Mouse (Mus musculus) neural tube, embryonic 11.5 days (tissue): ENCODE results near the gene Alox5ap. TPM values are rescaled to one million over a fixed set of nuclear protein-coding genes. Genes with fewer than 3 reads are reported as not detected.

ENCODE experiments used
- ATAC-seq: fragments of 200-750 bp; cut with Nextera tagmentation; 2 replicates; pipeline ENCODE4 v1.8.0; 2017; ENCODE audit warnings: moderate number of reproducible peaks, mild to moderate bottlenecking, moderate TSS enrichment, moderate library complexity; ENCODE audit not compliant: insufficient read depth, low FRiP score, low TSS enrichment
- DNase-seq: peaks from one replicate; pipeline ENCODE4 v3.0.0-alpha.2; 2015; ENCODE audit warnings: low spot score
- H3K27ac ChIP-seq: fragments of 300-500 bp; sonication (generic); 2 replicates; pipeline ENCODE4 v1.5.1; 2014; ENCODE audit warnings: low read depth, mild to moderate bottlenecking, low read length
- H3K27me3 ChIP-seq: fragments of 300-500 bp; sonication (generic); 2 replicates; pipeline ENCODE4 v1.6.1; 2014; ENCODE audit warnings: mild to moderate bottlenecking, low read length, mixed read lengths; ENCODE audit not compliant: control insufficient read depth, insufficient read depth
- H3K36me3 ChIP-seq: fragments of 300-500 bp; sonication (generic); 2 replicates; pipeline ENCODE4 v1.6.1; 2014; ENCODE audit warnings: mild to moderate bottlenecking, low read length, moderate library complexity, mixed read lengths; ENCODE audit not compliant: control insufficient read depth, insufficient read depth
- H3K4me1 ChIP-seq: fragments of 300-500 bp; sonication (generic); 2 replicates; pipeline ENCODE4 v1.6.1; 2014; ENCODE audit warnings: low read length, mixed read lengths; ENCODE audit not compliant: control insufficient read depth, insufficient read depth
- H3K4me2 ChIP-seq: fragments of 300-500 bp; sonication (generic); 2 replicates; pipeline ENCODE4 v1.6.1; 2014; ENCODE audit warnings: low read depth, mild to moderate bottlenecking, moderate library complexity
- H3K4me3 ChIP-seq: fragments of 300-500 bp; sonication (generic); 2 replicates; pipeline ENCODE4 v1.5.1; 2014; ENCODE audit warnings: low read depth, low read length
- H3K9ac ChIP-seq: fragments of 300-500 bp; sonication (generic); 2 replicates; pipeline ENCODE4 v1.6.1; 2014; ENCODE audit warnings: mild to moderate bottlenecking, low read length
- H3K9me3 ChIP-seq: fragments of 300-500 bp; sonication (generic); 2 replicates; pipeline ENCODE4 v1.6.1; 2016; ENCODE audit warnings: low read length; ENCODE audit not compliant: control insufficient read depth
- WGBS: fragments of 180-500 bp; shearing (Covaris S2); extraction: QIAGEN DNeasy Blood & Tissue Kit; methylation state at CpG from one replicate; pipeline ENCODE4 v1.1.7; 2014; 5-methylcytosine and 5-hydroxymethylcytosine counted together
- polyA plus RNA-seq: library from polyadenylated mRNA; unstranded; fragments of >200 nt; fragmentation: Nextera tagmentation; extraction: Ambion mirVana; gene quantifications from 2 replicates; pipeline ENCODE4 v1.2.1, GENCODE M21; 2014

The Alox5ap gene
- polyA plus RNA-seq, 1 experiment from 2014 or later: 6.0 TPM

DNA sequence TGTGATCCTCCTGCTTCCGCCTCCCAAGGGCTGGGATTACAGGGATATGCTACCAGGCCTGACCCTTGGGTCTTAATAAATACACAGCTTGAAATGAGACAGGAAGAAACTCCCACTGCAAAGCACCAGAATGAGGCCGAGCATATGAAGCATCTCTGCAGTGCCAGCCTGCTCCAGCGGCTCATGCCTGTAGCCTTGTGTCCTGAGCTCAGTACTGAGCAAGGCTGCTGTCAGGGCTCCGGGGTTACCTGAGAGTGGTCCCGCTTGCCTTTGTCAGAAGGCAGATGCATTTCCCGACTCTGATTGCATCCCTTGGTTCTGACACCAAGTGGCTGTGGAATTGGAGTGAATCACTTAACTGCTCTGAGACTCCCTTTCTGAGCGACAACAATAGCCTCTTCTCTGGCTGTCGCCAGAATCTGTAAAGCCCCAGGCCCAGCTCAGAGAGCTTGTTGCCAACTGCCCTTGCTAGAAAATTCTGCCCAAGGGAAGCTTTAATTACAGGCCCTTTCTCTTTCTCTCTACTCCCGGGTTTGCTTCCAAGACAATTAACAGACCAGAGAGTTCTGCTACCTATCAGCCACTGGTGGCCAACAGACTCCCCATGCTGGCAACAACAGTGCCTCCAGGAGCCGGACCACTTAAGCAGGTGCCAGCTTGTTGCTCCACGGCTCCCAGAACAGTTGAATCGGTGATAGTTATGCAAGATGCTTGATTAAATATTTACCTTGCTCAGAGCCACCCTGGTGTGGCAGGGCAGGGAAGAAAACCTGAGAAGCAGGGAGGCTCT is 64.7 kb downstream of the Alox5ap start:
- Histone ChIP-seq H3K4me3 (no peak overlapping the region), H3K9me3 (no peaks in the 10 kb centered on the region), H3K27ac (no peak overlapping the region), H3K4me2 (no peak overlapping the region), H3K9ac (no peak overlapping the region), H3K36me3 (no peaks in the 10 kb centered on the region), H3K4me1 (peaks cover 6% of the 10 kb centered on the region), H3K27me3 (no peaks in the 10 kb centered on the region)
- no peak for DNase-seq
- no peak for ATAC-seq
- 43% methylated on average over 12 of the region's 12 CpGs for WGBS

GRCm38 (mm10) chr5:149330601-149331000 is 66.0 kb downstream of the Alox5ap start:
- H3K27me3 ChIP-seq: no peaks in the 10 kb centered on the region
- ATAC-seq (no peak), DNase-seq (no peak)
- H3K9ac ChIP-seq: peak overlapping the region; percentile 2; the same call in 1 of the 2 replicates
- no peak overlapping the region for H3K4me3 ChIP-seq
- WGBS: 63% methylated on average over 1 of the region's 1 CpGs
- H3K27ac ChIP-seq: no peak overlapping the region
- no peaks in the 10 kb centered on the region for H3K9me3 ChIP-seq
- no peak overlapping the region for H3K4me2 ChIP-seq
- peaks cover 6% of the 10 kb centered on the region for H3K4me1 ChIP-seq
- no peaks in the 10 kb centered on the region for H3K36me3 ChIP-seq

- 49% methylated on average over 10 of the region's 10 CpGs for WGBS
- ATAC-seq (no peak), DNase-seq (no peak)
These were observed 67.0 kb downstream of the Alox5ap start for GRCm38 (mm10) chr5:149331407-149332143.

GRCm38 (mm10) chr5:149332787-149333186 is 68.2 kb downstream of the Alox5ap start:
- no peak overlapping the region for H3K4me2 ChIP-seq
- H3K9ac ChIP-seq: no peak overlapping the region
- WGBS: 85% methylated on average over 4 of the region's 4 CpGs
- no peak overlapping the region for H3K27ac ChIP-seq
- DNase-seq (no peak), ATAC-seq (no peak)
- no peaks in the 10 kb centered on the region for H3K36me3 ChIP-seq
- no peaks in the 10 kb centered on the region for H3K27me3 ChIP-seq
- no peaks in the 10 kb centered on the region for H3K9me3 ChIP-seq
- H3K4me3 ChIP-seq: no peak overlapping the region
- H3K4me1 ChIP-seq: peaks cover 6% of the 10 kb centered on the region

More at GRCm38 (mm10) chr5:149331407-149332143, 67.0 kb downstream of the Alox5ap start:
- no peak overlapping the region for H3K27ac ChIP-seq
- no peak overlapping the region for H3K9ac ChIP-seq
- peaks cover 6% of the 10 kb centered on the region for H3K4me1 ChIP-seq
- no peak overlapping the region for H3K4me3 ChIP-seq
- no peaks in the 10 kb centered on the region for H3K36me3 ChIP-seq
- no peak overlapping the region for H3K4me2 ChIP-seq
- H3K9me3 ChIP-seq: no peaks in the 10 kb centered on the region
- no peaks in the 10 kb centered on the region for H3K27me3 ChIP-seq

GRCm38 (mm10) chr5:149333941-149334698 is 69.6 kb downstream of the Alox5ap start:
- no peak overlapping the region for H3K4me3 ChIP-seq
- DNase-seq (no peak), ATAC-seq (no peak)
- H3K27ac ChIP-seq: no peak overlapping the region
- WGBS: 82% methylated on average over 8 of the region's 8 CpGs
- H3K4me1 ChIP-seq: peaks cover 6% of the 10 kb centered on the region
- H3K9me3 ChIP-seq: no peaks in the 10 kb centered on the region
- H3K27me3 ChIP-seq: no peaks in the 10 kb centered on the region
- no peak overlapping the region for H3K4me2 ChIP-seq
- H3K36me3 ChIP-seq: no peaks in the 10 kb centered on the region
- H3K9ac ChIP-seq: no peak overlapping the region

DNA sequence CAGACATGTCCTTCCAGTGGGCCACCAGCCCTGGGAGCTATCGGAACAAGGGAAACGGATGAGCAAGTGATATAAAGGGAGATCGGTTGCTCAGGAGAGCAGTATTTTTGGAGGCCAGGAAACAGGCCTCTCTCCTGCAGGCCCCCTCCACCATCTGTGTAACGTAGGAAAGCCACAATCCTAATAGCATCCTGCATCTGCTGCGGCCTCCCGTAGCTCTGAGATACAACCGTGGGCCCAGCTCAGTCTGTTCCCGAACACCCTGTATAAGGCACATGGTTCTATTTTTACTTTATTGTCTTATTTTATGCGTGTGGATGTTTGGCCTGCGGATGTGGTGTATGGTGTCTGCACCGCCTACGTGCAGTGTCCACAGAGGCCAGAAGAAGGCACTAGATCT is 70.4 kb downstream of the Alox5ap start:
- Histone ChIP-seq H3K4me2 (no peak overlapping the region), H3K9ac (peak overlapping the region; percentile 18; the same call in 1 of the 2 replicates), H3K36me3 (no peaks in the 10 kb centered on the region), H3K9me3 (no peaks in the 10 kb centered on the region), H3K4me3 (no peak overlapping the region), H3K27me3 (no peaks in the 10 kb centered on the region), H3K4me1 (peaks cover 6% of the 10 kb centered on the region), H3K27ac (no peak overlapping the region)
- DNase-seq (no peak), ATAC-seq (no peak)
- 92% methylated on average over 12 of the region's 12 CpGs for WGBS

DNA sequence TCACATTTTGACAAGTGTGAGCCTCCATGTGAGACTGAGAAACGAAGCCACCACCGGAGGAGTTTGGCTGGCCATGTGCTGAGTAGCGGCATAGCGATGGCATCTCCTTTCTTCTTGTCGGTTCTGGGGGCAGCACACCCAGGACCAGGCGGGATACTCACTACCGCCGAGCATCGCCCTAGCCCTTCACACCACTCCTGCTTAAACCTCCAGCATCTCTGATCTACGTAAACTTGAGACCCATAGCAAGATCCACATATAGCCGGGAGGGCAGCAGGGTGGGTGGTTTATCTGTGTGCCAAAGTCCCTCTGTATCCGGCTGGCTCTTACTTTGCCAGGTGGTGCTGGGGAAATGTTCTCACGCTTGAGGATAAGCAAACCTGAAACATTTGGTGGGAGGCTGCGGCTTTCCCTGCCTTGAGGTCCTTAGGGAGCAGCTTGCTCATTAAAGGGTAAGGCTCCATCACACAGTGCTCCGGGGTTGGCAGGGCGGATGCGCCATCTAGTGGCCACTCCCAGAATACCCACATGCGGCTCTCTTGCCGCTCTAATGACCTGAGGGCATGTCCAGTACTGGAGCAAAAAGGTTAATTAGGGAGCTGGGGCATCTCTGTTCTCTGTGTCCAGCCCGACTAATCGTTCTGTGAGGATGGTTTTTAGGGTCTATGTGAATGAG is 71.1 kb downstream of the Alox5ap start:
- no peak overlapping the region for H3K9ac ChIP-seq
- H3K36me3 ChIP-seq: no peaks in the 10 kb centered on the region
- H3K4me2 ChIP-seq: no peak overlapping the region
- no peak overlapping the region for H3K27ac ChIP-seq
- peaks cover 6% of the 10 kb centered on the region for H3K4me1 ChIP-seq
- no peak overlapping the region for H3K4me3 ChIP-seq
- DNase-seq (peak; percentile 87), ATAC-seq (peak; percentile 86)
- H3K9me3 ChIP-seq: no peaks in the 10 kb centered on the region
- WGBS: 47% methylated on average over 21 of the region's 21 CpGs
- no peaks in the 10 kb centered on the region for H3K27me3 ChIP-seq

- no peak overlapping the region for H3K9ac ChIP-seq
- H3K4me1 ChIP-seq: peaks cover 2% of the 10 kb centered on the region; the same call in 1 of the 2 replicates
- H3K4me3 ChIP-seq: no peak overlapping the region
- WGBS: 88% methylated on average over 10 of the region's 10 CpGs
- H3K27ac ChIP-seq: no peak overlapping the region
- H3K4me2 ChIP-seq: no peak overlapping the region
- DNase-seq (no peak), ATAC-seq (no peak)
- H3K9me3 ChIP-seq: no peaks in the 10 kb centered on the region
- no peaks in the 10 kb centered on the region for H3K36me3 ChIP-seq
- H3K27me3 ChIP-seq: no peaks in the 10 kb centered on the region
These were observed 72.6 kb downstream of the Alox5ap start for GRCm38 (mm10) chr5:149337148-149337547.
